Mouse (Mus musculus) heart, adult 2 months (tissue): ENCODE results near the gene Ppp2r5d. TPM values are rescaled to one million over a fixed set of nuclear protein-coding genes. Genes with fewer than 3 reads are reported as not detected.
A peak's percentile ranks its signal among the peaks of the same experiment; 100 is the strongest.

Experiments
- DNase-seq, 2 experiments: peaks; one replicate each; pipeline ENCODE4 v3.0.0; 2021
- H3K27ac ChIP-seq: fragments of 200-600 bp; 2 replicates; pipeline ENCODE4 v1.8.1; 2022
- H3K27me3 ChIP-seq: fragments of 200-500 bp; 2 replicates; pipeline ENCODE4 v1.6.1; 2012; ENCODE audit warnings: mild to moderate bottlenecking, low read length, inconsistent platforms, mixed read lengths; ENCODE audit not compliant: control insufficient read depth, insufficient read depth
- H3K36me3 ChIP-seq: fragments of 200-500 bp; 2 replicates; pipeline ENCODE4 v1.6.1; 2012; ENCODE audit warnings: low read length, inconsistent platforms; ENCODE audit not compliant: control insufficient read depth, insufficient read depth
- H3K4me1 ChIP-seq: fragments of 200-500 bp; 2 replicates; pipeline ENCODE4 v1.6.1; 2011; ENCODE audit warnings: low read length; ENCODE audit not compliant: control insufficient read depth, insufficient read depth
- H3K4me3 ChIP-seq: fragments of 200-600 bp; 2 replicates; pipeline ENCODE4 v1.8.1; 2022
- H3K79me2 ChIP-seq: fragments of 200-500 bp; replicated peaks from 2 replicates; pipeline ENCODE4 v1.6.1; 2012; ENCODE audit warnings: mild to moderate bottlenecking, inconsistent platforms, low read length, moderate library complexity, mixed read lengths; ENCODE audit not compliant: control insufficient read depth, insufficient read depth
- H3K9ac ChIP-seq: fragments of 200-500 bp; 2 replicates; pipeline ENCODE4 v1.6.1; 2012; ENCODE audit warnings: low read depth, mild to moderate bottlenecking, control low read depth, inconsistent platforms, low read length, mixed read lengths
- CTCF ChIP-seq: fragments of 200-600 bp; IDR thresholded peaks from 2 replicates; pipeline ENCODE4 v1.8.1; 2022; ENCODE audit warnings: antibody characterized with exemption, mild to moderate bottlenecking, moderate library complexity
- EP300 ChIP-seq: fragments of 200-500 bp; IDR thresholded peaks from 2 replicates; pipeline ENCODE4 v1.6.1; 2011; ENCODE audit warnings: low read depth, low read length, control low read depth; ENCODE audit not compliant: insufficient read depth
- POLR2A ChIP-seq: fragments of 200-500 bp; IDR thresholded peaks from 2 replicates; pipeline ENCODE4 v1.6.1; 2011; ENCODE audit warnings: mild to moderate bottlenecking, low read depth, low read length, control low read depth; ENCODE audit not compliant: insufficient read depth
- WGBS: fragments of 180-500 bp; shearing (Covaris S2); methylation state at CpG from one replicate; pipeline ENCODE4 v1.1.7; 2018; 5-methylcytosine and 5-hydroxymethylcytosine counted together
- intact Hi-C: fragments of 180-260 bp; cut with DNase I; formaldehyde crosslinking; loops from one replicate; pipeline ENCODE4 v1.15.1; 2025
- polyA plus RNA-seq: library from polyadenylated mRNA; depleted of rRNA; stranded (reverse); fragments of >200 nt; gene quantifications from 2 replicates; pipeline ENCODE4 v1.2.3, GENCODE M21; 2012
- total RNA-seq, 2 experiments: library from RNA; stranded (reverse); gene quantifications; 2 replicates each; pipeline ENCODE4 v1.2.3; 2021

The Ppp2r5d gene
- total and polyA plus RNA-seq, 3 experiments = 28.1 to 32.0 (median 30.8) TPM

- WGBS = 94% methylated on average over 1 of the region's 1 CpGs
- intact Hi-C loops = no loop called here
- H3K27ac ChIP-seq = no peak overlapping the region
These were observed 10.3 kb downstream of the Ppp2r5d start for GRCm38 (mm10) chr17:46694517-46695063.

GRCm38 (mm10) chr17:46691390-46691789, 13.5 kb downstream of the Ppp2r5d start:
- Histone ChIP-seq H3K36me3 (no peaks in the 10 kb centered on the region), H3K9ac (no peak overlapping the region), H3K4me1 (no peaks in the 10 kb centered on the region), H3K4me3 (no peak overlapping the region), H3K27ac (no peak overlapping the region), H3K27me3 (no peaks in the 10 kb centered on the region), H3K79me2 (peaks cover 2% of the 10 kb centered on the region; the same call in 1 of the 2 replicates)
- intact Hi-C loops = no loop called here
- no peak for TF ChIP-seq POLR2A
- 89% methylated on average over 2 of the region's 2 CpGs for WGBS
- no peak for DNase-seq

More at GRCm38 (mm10) chr17:46694517-46695063, 10.3 kb downstream of the Ppp2r5d start:
- Histone ChIP-seq H3K79me2 (peaks cover 2% of the 10 kb centered on the region; the same call in 1 of the 2 replicates), H3K4me1 (no peaks in the 10 kb centered on the region), H3K36me3 (no peaks in the 10 kb centered on the region), H3K27me3 (no peaks in the 10 kb centered on the region), H3K9ac (no peak overlapping the region), H3K4me3 (no peak overlapping the region)
- DNase-seq = no peak
- TF ChIP-seq POLR2A (no peak), EP300 (no peak), CTCF (no peak)

DNA sequence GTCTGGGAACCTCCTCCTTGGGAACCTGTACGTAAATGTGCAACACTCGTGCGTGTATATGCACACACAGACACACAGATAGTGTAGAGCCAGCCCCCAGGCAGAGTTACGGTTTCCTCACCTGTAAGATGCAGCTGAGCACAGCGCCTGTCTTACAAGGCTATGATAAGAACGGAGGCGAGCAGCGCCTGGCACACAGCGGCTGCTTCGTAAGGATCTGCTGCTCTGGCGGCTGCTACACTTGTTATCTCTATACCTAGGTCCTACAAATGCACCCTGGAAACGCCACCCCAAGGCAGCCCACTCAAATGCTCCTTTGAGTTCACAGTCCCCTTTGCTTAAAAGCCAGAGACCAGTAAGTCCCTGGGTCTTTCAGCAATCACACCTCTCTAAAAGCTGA, 14.2 kb downstream of the Ppp2r5d start:
- TF ChIP-seq CTCF (no peak), EP300 (no peak), POLR2A (no peak)
- no peak for DNase-seq
- H3K4me1 ChIP-seq = no peaks in the 10 kb centered on the region
- H3K79me2 ChIP-seq = peaks cover 2% of the 10 kb centered on the region; the same call in 1 of the 2 replicates
- H3K4me3 ChIP-seq = no peak overlapping the region
- 79% methylated on average over 12 of the region's 12 CpGs for WGBS
- no peak overlapping the region for H3K9ac ChIP-seq
- no peaks in the 10 kb centered on the region for H3K27me3 ChIP-seq
- H3K36me3 ChIP-seq = no peaks in the 10 kb centered on the region
- intact Hi-C loops = no loop called here
- H3K27ac ChIP-seq = no peak overlapping the region

DNA sequence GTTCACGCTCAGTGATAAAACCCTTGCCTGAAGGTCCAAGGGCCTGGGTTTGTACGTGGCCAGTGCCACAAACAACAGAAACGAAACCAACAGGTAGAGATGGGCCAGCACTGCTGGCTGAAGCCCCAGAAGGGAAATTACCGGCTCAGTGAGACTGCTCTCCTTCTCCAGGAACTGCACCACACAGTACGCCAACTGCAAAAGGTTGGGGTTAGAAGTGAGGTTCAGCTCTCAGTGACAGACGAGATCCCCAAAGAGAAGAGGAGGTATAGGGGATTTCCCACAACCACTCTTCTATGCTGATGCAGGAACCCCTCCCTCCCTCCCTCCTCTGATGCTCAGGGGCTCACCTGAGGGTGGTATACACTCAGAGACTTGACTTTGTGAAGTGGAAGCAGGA, 19.0 kb downstream of the Ppp2r5d start:
- no peak for TF ChIP-seq CTCF
- TF ChIP-seq POLR2A = no peak
- no peak for TF ChIP-seq EP300
- no peak overlapping the region for H3K9ac ChIP-seq
- H3K4me3 ChIP-seq = no peak overlapping the region
- H3K79me2 ChIP-seq = no peaks in the 10 kb centered on the region
- no peaks in the 10 kb centered on the region for H3K27me3 ChIP-seq
- no peak for DNase-seq
- whole genome bisulfite sequencing = 86% methylated on average over 6 of the region's 6 CpGs
- no peaks in the 10 kb centered on the region for H3K36me3 ChIP-seq
- H3K27ac ChIP-seq = no peak overlapping the region
- intact Hi-C loops = no loop called here
- H3K4me1 ChIP-seq = peaks cover 5% of the 10 kb centered on the region

DNA sequence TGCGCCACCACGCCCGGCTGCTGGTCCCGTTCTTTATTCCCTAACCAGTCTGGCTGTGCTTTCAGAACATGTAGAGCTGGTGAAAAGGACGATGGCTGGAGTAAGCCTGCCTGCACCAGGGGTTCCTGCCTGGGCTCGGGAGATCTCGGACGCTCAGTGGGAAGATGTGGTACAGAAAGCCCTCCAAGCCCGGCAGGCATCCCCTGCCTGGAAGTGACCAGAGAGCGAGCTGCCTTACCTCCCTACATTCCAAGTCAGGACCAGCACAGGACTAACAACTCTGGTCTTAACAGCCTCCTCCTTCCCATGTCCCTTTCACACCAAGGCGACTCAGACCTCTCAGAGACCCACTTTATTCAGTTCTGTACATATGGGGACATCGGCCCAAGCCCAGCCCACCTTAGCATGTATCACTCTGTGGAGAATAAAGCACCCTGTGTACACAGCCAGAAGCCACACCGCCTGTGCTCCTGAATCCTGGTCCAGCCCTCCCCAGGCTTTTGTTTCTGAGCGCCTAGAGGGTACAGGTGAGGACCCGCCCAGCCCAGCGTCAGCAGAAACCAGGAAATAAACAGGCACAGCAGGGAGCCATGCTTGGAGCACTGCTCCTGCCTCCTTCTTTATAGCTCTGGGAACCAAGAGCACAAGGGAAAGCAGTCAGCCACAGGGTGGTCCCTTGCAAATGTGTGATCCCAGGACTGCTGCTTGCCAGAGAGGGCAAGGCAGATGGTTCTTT, 22.1 kb downstream of the Ppp2r5d start:
- Histone ChIP-seq H3K4me3 (no peak overlapping the region), H3K27me3 (no peaks in the 10 kb centered on the region), H3K36me3 (no peaks in the 10 kb centered on the region), H3K4me1 (peaks cover 8% of the 10 kb centered on the region), H3K79me2 (no peaks in the 10 kb centered on the region), H3K27ac (no peak overlapping the region), H3K9ac (no peak overlapping the region)
- intact Hi-C loops = loop anchor here (2.0 kb wide), 1 partner anchor 20 kb away; no protein-coding TSS in a partner anchor
- WGBS = 88% methylated on average over 16 of the region's 16 CpGs
- no peak for TF ChIP-seq POLR2A
- TF ChIP-seq EP300 = no peak
- TF ChIP-seq CTCF = no peak
- DNase-seq = no peak

GRCm38 (mm10) chr17:46681466-46682118, 23.3 kb downstream of the Ppp2r5d start:
- Histone ChIP-seq H3K27me3 (no peaks in the 10 kb centered on the region), H3K79me2 (no peaks in the 10 kb centered on the region), H3K9ac (peak overlapping the region; percentile 64), H3K4me1 (peaks cover 8% of the 10 kb centered on the region), H3K27ac (peak overlapping the region; percentile 84), H3K36me3 (no peaks in the 10 kb centered on the region), H3K4me3 (peak overlapping the region; percentile 95)
- 24% methylated on average over 12 of the region's 12 CpGs for WGBS
- DNase-seq = no peak
- TF ChIP-seq POLR2A (no peak), EP300 (no peak), CTCF (no peak)
- intact Hi-C loops = loop anchor here (1.0 to 2.0 kb wide), 3 partner anchors 21 to 35 kb away; partner anchors contain the start of genes Klc4 and Mrpl2
